8 mouse cellular contexts compared by ENCODE assay signal in genomic region chr19:5456922-5457745, GRCm38 (mm10). TPM values are rescaled to one million over a fixed set of nuclear protein-coding genes. Genes with fewer than 3 reads are reported as not detected.
A peak's percentile ranks its signal among the peaks of the same experiment; 100 is the strongest.
DNase-seq lines count a peak whose midpoint lies in the region; ATAC-seq lines count a peak whose summit lies in the region.

No protein-coding gene starts in this region.

- H3K4me3 ChIP-seq in hindbrain, embryonic 14.5 days (replicated peaks; ENCODE audit: low read length), result peak overlapping the region; percentile 70

- peak overlapping the region; percentile 94 for H3K4me2 ChIP-seq in hindbrain, embryonic 14.5 days (replicated peaks)

- no peaks in the 10 kb centered on the region for H3K27me3 ChIP-seq in hindbrain, embryonic 14.5 days (ENCODE audit: control insufficient read depth, insufficient read depth, low read length)

- peak overlapping the region; percentile 94 for H3K27ac ChIP-seq in hindbrain, embryonic 14.5 days

- ATAC-seq in hindbrain, embryonic 14.5 days (ENCODE audit: low FRiP score), result peak; percentile 94

- peaks cover 40% of the 10 kb centered on the region for H3K4me1 ChIP-seq in hindbrain, embryonic 14.5 days (replicated peaks; ENCODE audit: control insufficient read depth, insufficient read depth, low read length)

- peaks cover 20% of the 10 kb centered on the region for H3K36me3 ChIP-seq in hindbrain, embryonic 14.5 days (replicated peaks; ENCODE audit: control insufficient read depth, insufficient read depth)

- DNase-seq in NIH3T3 (ENCODE audit: low read depth), result peak; percentile 99
- DNase-seq in cerebellum, postnatal 10 days, result peak; percentile 99
- DNase-seq in frontal cortex, postnatal 14 days (ENCODE audit: low spot score in 2 of 2), result peak; percentile 94 to 96
- peak; percentile 95 for DNase-seq in hindbrain, embryonic 14.5 days (ENCODE audit: low spot score)
- DNase-seq in layer of hippocampus, postnatal 36 days, result peak; percentile 96
- peak; percentile 98 for DNase-seq in lung, postnatal 36 days
- peak; percentile 97 for DNase-seq in retina, postnatal 1 day
- DNase-seq in urinary bladder, adult 18-20 months (ENCODE audit: low spot score in 2 of 2), result peak; percentile 94 to 96

- WGBS in hindbrain, embryonic 14.5 days, result under 1% methylated on average over 70 of the region's 70 CpGs

- H3K9ac ChIP-seq in hindbrain, embryonic 14.5 days, result peak overlapping the region; percentile 81

- no peaks in the 10 kb centered on the region for H3K9me3 ChIP-seq in hindbrain, embryonic 14.5 days (ENCODE audit: control insufficient read depth, low read length)

RNA-seq across cellular contexts. Expression of gene Ccdc85b, which starts 0.6 kb away (rescaled TPM):
- 10.4 and 10.9 TPM in 2 replicates for polyA plus RNA-seq in hindbrain, embryonic 14.5 days (2014; fragmentation: Nextera tagmentation; extraction: Ambion mirVana)
- 10 to 100 TPM; 34.8 to 38.3 TPM for total RNA-seq in layer of hippocampus, postnatal 36 days (2021)

RNA-seq across cellular contexts. Expression of gene Fibp, which starts 3.3 kb away (rescaled TPM):
- polyA plus RNA-seq in hindbrain, embryonic 14.5 days (2014; fragmentation: Nextera tagmentation; extraction: Ambion mirVana), result 145 and 151 TPM in 2 replicates
- 10 to 100 TPM; 85.5 to 86.3 TPM for total RNA-seq in layer of hippocampus, postnatal 36 days (2021)

RNA-seq across cellular contexts. Expression of gene Fosl1, which starts 9.8 kb away (rescaled TPM):
- polyA plus RNA-seq in hindbrain, embryonic 14.5 days (2014; fragmentation: Nextera tagmentation; extraction: Ambion mirVana), result not detected in 2 replicates
- not detected for total RNA-seq in layer of hippocampus, postnatal 36 days (2021)

RNA-seq across cellular contexts. Expression of gene Ctsw, which starts 11.2 kb away (rescaled TPM):
- 4.2 and 5.4 TPM in 2 replicates for polyA plus RNA-seq in hindbrain, embryonic 14.5 days (2014; fragmentation: Nextera tagmentation; extraction: Ambion mirVana)
- total RNA-seq in layer of hippocampus, postnatal 36 days (2021), result not detected

RNA-seq across cellular contexts. Expression of gene Efemp2, which starts 16.6 kb away (rescaled TPM):
- polyA plus RNA-seq in hindbrain, embryonic 14.5 days (2014; fragmentation: Nextera tagmentation; extraction: Ambion mirVana), result 37.8 and 41.1 TPM in 2 replicates
- total RNA-seq in layer of hippocampus, postnatal 36 days (2021), result 10 to 100 TPM; 10.9 to 12.4 TPM

Comparison
In these comparisons a context has a peak if more than half of its experiments do, and no peak if none do; other contexts are left out.
1. Peak in every context shown above with its lines: DNase-seq, ATAC-seq, H3K4me3 ChIP-seq and H3K27ac ChIP-seq.